Mouse (Mus musculus) cerebellum, adult 2 months (tissue): ENCODE measurements around the gene Tmem37.

Experiments used
- CTCF ChIP-seq: fragments of 200-500 bp; IDR thresholded peaks from 2 replicates; pipeline ENCODE4 v1.5.1; 2011; ENCODE audit warnings: low read depth, mild to moderate bottlenecking, control low read depth, low read length, moderate library complexity, borderline replicate concordance; ENCODE audit not compliant: insufficient read depth
- POLR2A ChIP-seq: fragments of 200-500 bp; IDR thresholded peaks from 2 replicates; pipeline ENCODE4 v1.6.1; 2011; ENCODE audit warnings: low read length, control low read depth, borderline replicate concordance; ENCODE audit not compliant: insufficient read depth

DNA sequence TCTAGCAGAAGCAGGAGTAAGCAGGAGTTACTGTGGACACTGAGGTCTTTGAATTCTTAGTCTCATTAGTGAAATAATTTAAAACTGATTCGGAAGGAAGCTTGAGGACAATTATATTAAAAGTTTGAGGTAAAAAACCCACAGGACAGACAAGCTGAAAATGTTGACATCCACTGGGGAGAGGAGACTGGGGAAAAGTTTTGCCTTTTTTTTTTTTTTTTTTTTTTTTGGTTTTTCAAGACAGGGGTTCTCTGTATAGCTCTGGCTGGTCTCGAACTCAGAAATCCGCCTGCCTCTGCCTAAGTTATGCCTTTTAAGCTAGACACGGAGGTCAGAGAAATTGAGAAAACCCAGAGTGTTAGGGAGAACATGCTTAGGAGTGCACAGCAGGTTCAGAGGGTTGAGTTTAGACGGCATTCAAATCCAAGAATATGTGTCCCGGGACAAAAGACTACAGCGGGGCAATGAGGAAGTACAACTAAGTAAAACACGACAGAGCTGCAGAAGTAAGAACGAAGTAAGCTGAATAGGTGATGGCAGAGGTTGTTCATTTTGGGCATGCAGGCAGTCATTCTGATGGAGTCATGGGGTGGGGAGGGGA, 48.2 kb upstream of the Tmem37 start:
- TF ChIP-seq CTCF (no peak), POLR2A (no peak)
